Comparison of ENCODE assay signal across 19 mouse cellular contexts in genomic region chr11:34778351-34778750, GRCm38 (mm10). TPM values are rescaled to one million over a fixed set of nuclear protein-coding genes. Genes with fewer than 3 reads are reported as not detected.
DNase-seq lines count a peak whose midpoint lies in the region; ATAC-seq lines count a peak whose summit lies in the region.
"Had no signal": no experiment of that assay in that cellular context is flagged by ENCODE, and none has a peak within 500 bp of the region (broad histone marks: within the 10 kb centered on the region; RNA-seq: fewer than 3 reads in every experiment).

No protein-coding gene starts in this region.

- intact Hi-C loops in left cerebral cortex, postnatal 4 days (cut with DNase I) = no loop called here

- ATAC-seq in common myeloid progenitor, adult 5-6 weeks (replicated peaks; ENCODE audit: low read depth, poor library complexity, severe bottlenecking) = peak; percentile 21; the same call in 1 of the 2 replicates
- ATAC-seq in monocyte, adult 5-6 weeks (replicated peaks; ENCODE audit: insufficient number of reproducible peaks, low FRiP score, low TSS enrichment, poor library complexity, severe bottlenecking) = peak; percentile 37
- ATAC-seq: activated CD4-positive, CD25-positive, alpha-beta regulatory T cell, adult 4 months; forebrain, embryonic 14.5 days; liver, embryonic 12.5 days had no signal

- peak; percentile 69 for DNase-seq in layer of hippocampus, adult 9-11 months
- no peak for DNase-seq in layer of hippocampus, adult 18-20 months (ENCODE audit: low spot score in 2 of 2)
- peak; percentile 46 for DNase-seq in A20 (ENCODE audit: low read depth, low spot score)
- DNase-seq in left cerebral cortex, postnatal 4 days = no peak
- DNase-seq in kidney, postnatal 25 days = no peak
- DNase-seq: adrenal gland, adult 8-10 months; cerebellum, adult 8-10 months; cerebellum, postnatal 36 days; gastrocnemius, postnatal 14 days; heart, postnatal 4 days; kidney, adult 2 months; lung, postnatal 4 days; right cerebral cortex, postnatal 25 days; thymus, postnatal 36 days had no signal

RNA-seq across cellular contexts. Expression of gene Dock2, which starts 5.3 kb away (rescaled TPM):
- 1 to 10 TPM; 3.2 to 3.4 TPM for total RNA-seq in layer of hippocampus, adult 18-20 months (2021)
- total RNA-seq in common myeloid progenitor, adult 5-6 weeks (2017) = 124 and 126 TPM in 2 replicates
- 415 to 764 TPM (median 432 TPM) in 3 replicates for total RNA-seq in monocyte, adult 5-6 weeks (2017)
- 1 to 10 TPM; 1.6 to 1.7 TPM for total RNA-seq in left cerebral cortex, postnatal 4 days (2021)

RNA-seq across cellular contexts. Expression of gene Spdl1, which starts 55.1 kb away (rescaled TPM):
- total RNA-seq in layer of hippocampus, adult 18-20 months (2021) = under 1 TPM; 0.18 to 0.42 TPM
- 33.0 and 42.4 TPM in 2 replicates for total RNA-seq in common myeloid progenitor, adult 5-6 weeks (2017)
- total RNA-seq in monocyte, adult 5-6 weeks (2017) = 1.2 to 3.4 TPM in 2 of 3 replicates, not detected in the other
- 1 to 10 TPM; 1.0 to 2.4 TPM for total RNA-seq in left cerebral cortex, postnatal 4 days (2021)

Comparison
In these comparisons a context has a peak if more than half of its experiments do, and no peak if none do; other contexts are left out.
1. DNase-seq: peak in layer of hippocampus, adult 9-11 months (single experiment) and A20 (single experiment); none in layer of hippocampus, adult 18-20 months (0 of 2), left cerebral cortex, postnatal 4 days (single experiment) and kidney, postnatal 25 days (0 of 2).
2. RNA of gene Dock2, which starts 5.3 kb away (total RNA-seq): 415 to 764 TPM in monocyte, adult 5-6 weeks and 124 to 126 TPM in common myeloid progenitor, adult 5-6 weeks; 3.2 to 3.4 TPM in layer of hippocampus, adult 18-20 months and 1.6 to 1.7 TPM in left cerebral cortex, postnatal 4 days; every median in the first group is over 10 times any median in the second.